Mouse (Mus musculus): ENCODE results near the gene H2-DMb1. TPM values are rescaled to one million over a fixed set of nuclear protein-coding genes. Genes with fewer than 3 reads are reported as not detected.

Gene H2-DMb1
- polyA plus RNA-seq (2014; fragmentation: Nextera tagmentation; extraction: Ambion mirVana) = 4.1 and 4.2 TPM in 2 replicates

GRCm38 (mm10) chr17:34152923-34153322, at the start of gene H2-DMb1:
Gene H2-DMb1 (plus strand): TSS chr17:34153072.
- Histone ChIP-seq H3K36me3 (ENCODE audit: control insufficient read depth, insufficient read depth, low read length) (no peaks in the 10 kb centered on the region), H3K4me1 (ENCODE audit: control insufficient read depth, insufficient read depth, low read length) (no peaks in the 10 kb centered on the region), H3K4me2 (replicated peaks; ENCODE audit: low read depth, low read length) (no peak within 1 kb of the TSS), H3K9me3 (ENCODE audit: control insufficient read depth, low read length) (no peaks in the 10 kb centered on the region), H3K4me3 (ENCODE audit: low read length) (no peak within 1 kb of the TSS), H3K27ac (ENCODE audit: low read depth, low read length) (no peak within 1 kb of the TSS), H3K27me3 (ENCODE audit: control insufficient read depth, insufficient read depth, low read length) (no peaks in the 10 kb centered on the region), H3K9ac (ENCODE audit: low read depth, low read length) (no peak within 1 kb of the TSS)
- peak; percentile 71; the same call in 1 of the 2 replicates for ATAC-seq (ENCODE audit: low FRiP score, low TSS enrichment)
- WGBS = 56% methylated on average over 4 of the region's 4 CpGs

GRCm38 (mm10) chr17:34104804-34105203, 48.1 kb upstream of the H2-DMb1 start:
- Histone ChIP-seq H3K27me3 (ENCODE audit: control insufficient read depth, insufficient read depth, low read length) (no peaks in the 10 kb centered on the region), H3K4me3 (ENCODE audit: low read length) (no peak overlapping the region), H3K4me2 (replicated peaks; ENCODE audit: low read depth, low read length) (no peak overlapping the region), H3K4me1 (ENCODE audit: control insufficient read depth, insufficient read depth, low read length) (no peaks in the 10 kb centered on the region), H3K9me3 (ENCODE audit: control insufficient read depth, low read length) (no peaks in the 10 kb centered on the region), H3K36me3 (ENCODE audit: control insufficient read depth, insufficient read depth, low read length) (peaks cover 9% of the 10 kb centered on the region; the same call in 1 of the 2 replicates), H3K27ac (ENCODE audit: low read depth, low read length) (no peak overlapping the region), H3K9ac (ENCODE audit: low read depth, low read length) (no peak overlapping the region)
- 80% methylated on average over 9 of the region's 9 CpGs for WGBS
- ATAC-seq (ENCODE audit: low FRiP score, low TSS enrichment) = no peak

GRCm38 (mm10) chr17:34106555-34106954, 46.3 kb upstream of the H2-DMb1 start:
- no peak overlapping the region for H3K4me2 ChIP-seq (replicated peaks; ENCODE audit: low read depth, low read length)

GRCm38 (mm10) chr17:34107109-34107867, 45.6 kb upstream of the H2-DMb1 start:
- Histone ChIP-seq H3K4me2 (replicated peaks; ENCODE audit: low read depth, low read length) (no peak overlapping the region), H3K36me3 (ENCODE audit: control insufficient read depth, insufficient read depth, low read length) (peaks cover 32% of the 10 kb centered on the region), H3K27me3 (ENCODE audit: control insufficient read depth, insufficient read depth, low read length) (no peaks in the 10 kb centered on the region), H3K9me3 (ENCODE audit: control insufficient read depth, low read length) (no peaks in the 10 kb centered on the region), H3K9ac (ENCODE audit: low read depth, low read length) (no peak overlapping the region), H3K4me1 (ENCODE audit: control insufficient read depth, insufficient read depth, low read length) (no peaks in the 10 kb centered on the region), H3K4me3 (ENCODE audit: low read length) (no peak overlapping the region), H3K27ac (ENCODE audit: low read depth, low read length) (no peak overlapping the region)
- ATAC-seq (ENCODE audit: low FRiP score, low TSS enrichment) = peak; percentile 13; the same call in 1 of the 2 replicates
- WGBS = 82% methylated on average over 7 of the region's 7 CpGs

More at GRCm38 (mm10) chr17:34106555-34106954, 46.3 kb upstream of the H2-DMb1 start:
- no peak for ATAC-seq (ENCODE audit: low FRiP score, low TSS enrichment)
- Histone ChIP-seq H3K9ac (ENCODE audit: low read depth, low read length) (no peak overlapping the region), H3K27ac (ENCODE audit: low read depth, low read length) (no peak overlapping the region), H3K4me1 (ENCODE audit: control insufficient read depth, insufficient read depth, low read length) (no peaks in the 10 kb centered on the region), H3K27me3 (ENCODE audit: control insufficient read depth, insufficient read depth, low read length) (no peaks in the 10 kb centered on the region), H3K36me3 (ENCODE audit: control insufficient read depth, insufficient read depth, low read length) (peaks cover 25% of the 10 kb centered on the region), H3K9me3 (ENCODE audit: control insufficient read depth, low read length) (no peaks in the 10 kb centered on the region), H3K4me3 (ENCODE audit: low read length) (no peak overlapping the region)
- WGBS = 86% methylated on average over 7 of the region's 7 CpGs

GRCm38 (mm10) chr17:34108460-34108859, 44.4 kb upstream of the H2-DMb1 start:
- no peak for ATAC-seq (ENCODE audit: low FRiP score, low TSS enrichment)
- H3K4me1 ChIP-seq (ENCODE audit: control insufficient read depth, insufficient read depth, low read length) = no peaks in the 10 kb centered on the region
- no peak overlapping the region for H3K27ac ChIP-seq (ENCODE audit: low read depth, low read length)
- H3K36me3 ChIP-seq (ENCODE audit: control insufficient read depth, insufficient read depth, low read length) = peaks cover 44% of the 10 kb centered on the region
- H3K9me3 ChIP-seq (ENCODE audit: control insufficient read depth, low read length) = no peaks in the 10 kb centered on the region
- H3K4me3 ChIP-seq (ENCODE audit: low read length) = no peak overlapping the region
- H3K9ac ChIP-seq (ENCODE audit: low read depth, low read length) = no peak overlapping the region
- no peaks in the 10 kb centered on the region for H3K27me3 ChIP-seq (ENCODE audit: control insufficient read depth, insufficient read depth, low read length)
- WGBS = 87% methylated on average over 5 of the region's 6 CpGs
- no peak overlapping the region for H3K4me2 ChIP-seq (replicated peaks; ENCODE audit: low read depth, low read length)

- H3K4me3 ChIP-seq (ENCODE audit: low read length) = no peak overlapping the region
- WGBS = 79% methylated on average over 14 of the region's 14 CpGs
- no peaks in the 10 kb centered on the region for H3K9me3 ChIP-seq (ENCODE audit: control insufficient read depth, low read length)
- H3K27me3 ChIP-seq (ENCODE audit: control insufficient read depth, insufficient read depth, low read length) = no peaks in the 10 kb centered on the region
- no peak overlapping the region for H3K9ac ChIP-seq (ENCODE audit: low read depth, low read length)
- no peak overlapping the region for H3K4me2 ChIP-seq (replicated peaks; ENCODE audit: low read depth, low read length)
- peaks cover 52% of the 10 kb centered on the region for H3K36me3 ChIP-seq (ENCODE audit: control insufficient read depth, insufficient read depth, low read length)
- no peak for ATAC-seq (ENCODE audit: low FRiP score, low TSS enrichment)
- H3K4me1 ChIP-seq (ENCODE audit: control insufficient read depth, insufficient read depth, low read length) = no peaks in the 10 kb centered on the region
- no peak overlapping the region for H3K27ac ChIP-seq (ENCODE audit: low read depth, low read length)
Measured at GRCm38 (mm10) chr17:34109038-34109805, 43.6 kb upstream of the H2-DMb1 start.

GRCm38 (mm10) chr17:34109806-34110195, 43.1 kb upstream of the H2-DMb1 start:
- H3K9me3 ChIP-seq (ENCODE audit: control insufficient read depth, low read length) = no peaks in the 10 kb centered on the region
- no peaks in the 10 kb centered on the region; the same call in 1 of the 2 replicates for H3K4me1 ChIP-seq (ENCODE audit: control insufficient read depth, insufficient read depth, low read length)
- H3K27ac ChIP-seq (ENCODE audit: low read depth, low read length) = no peak overlapping the region
- no peak overlapping the region for H3K9ac ChIP-seq (ENCODE audit: low read depth, low read length)
- WGBS = 77% methylated on average over 3 of the region's 3 CpGs
- H3K4me3 ChIP-seq (ENCODE audit: low read length) = no peak overlapping the region
- 0 out of 2 replicates have a peak, but pooled peaks have one; percentile 20 for ATAC-seq (ENCODE audit: low FRiP score, low TSS enrichment)
- H3K27me3 ChIP-seq (ENCODE audit: control insufficient read depth, insufficient read depth, low read length) = no peaks in the 10 kb centered on the region
- no peak overlapping the region for H3K4me2 ChIP-seq (replicated peaks; ENCODE audit: low read depth, low read length)
- peaks cover 57% of the 10 kb centered on the region for H3K36me3 ChIP-seq (ENCODE audit: control insufficient read depth, insufficient read depth, low read length)

- Histone ChIP-seq H3K4me2 (replicated peaks; ENCODE audit: low read depth, low read length) (no peak overlapping the region), H3K36me3 (ENCODE audit: control insufficient read depth, insufficient read depth, low read length) (peaks cover 62% of the 10 kb centered on the region), H3K27ac (ENCODE audit: low read depth, low read length) (no peak overlapping the region), H3K4me3 (ENCODE audit: low read length) (no peak overlapping the region), H3K4me1 (ENCODE audit: control insufficient read depth, insufficient read depth, low read length) (peaks cover 5% of the 10 kb centered on the region; the same call in 1 of the 2 replicates), H3K27me3 (ENCODE audit: control insufficient read depth, insufficient read depth, low read length) (no peaks in the 10 kb centered on the region), H3K9ac (ENCODE audit: low read depth, low read length) (no peak overlapping the region), H3K9me3 (ENCODE audit: control insufficient read depth, low read length) (no peaks in the 10 kb centered on the region)
- WGBS = 60% methylated on average over 8 of the region's 8 CpGs
- ATAC-seq (ENCODE audit: low FRiP score, low TSS enrichment) = no peak
Measured at GRCm38 (mm10) chr17:34110309-34110708, 42.6 kb upstream of the H2-DMb1 start.

GRCm38 (mm10) chr17:34114114-34114513, 38.8 kb upstream of the H2-DMb1 start:
- Histone ChIP-seq H3K4me3 (ENCODE audit: low read length) (no peak overlapping the region), H3K27ac (ENCODE audit: low read depth, low read length) (no peak overlapping the region), H3K27me3 (ENCODE audit: control insufficient read depth, insufficient read depth, low read length) (no peaks in the 10 kb centered on the region), H3K4me2 (replicated peaks; ENCODE audit: low read depth, low read length) (no peak overlapping the region), H3K9ac (ENCODE audit: low read depth, low read length) (no peak overlapping the region), H3K4me1 (ENCODE audit: control insufficient read depth, insufficient read depth, low read length) (peaks cover 21% of the 10 kb centered on the region; the same call in 1 of the 2 replicates), H3K36me3 (ENCODE audit: control insufficient read depth, insufficient read depth, low read length) (peaks cover 97% of the 10 kb centered on the region), H3K9me3 (ENCODE audit: control insufficient read depth, low read length) (no peaks in the 10 kb centered on the region)
- no peak for ATAC-seq (ENCODE audit: low FRiP score, low TSS enrichment)
- 94% methylated on average over 7 of the region's 7 CpGs for WGBS

All from kidney, embryonic 14.5 days (tissue).